Mouse (Mus musculus) megakaryocyte-erythroid progenitor cell, adult 5-6 weeks (primary cell): ENCODE results near the gene Ndufa4. TPM values are rescaled to one million over a fixed set of nuclear protein-coding genes. Genes with fewer than 3 reads are reported as not detected.

Experiments used
- ATAC-seq: replicated peaks from 2 replicates; pipeline ENCODE4 v1.8.0; 2016; ENCODE audit warnings: mild to moderate bottlenecking, inconsistent platforms; ENCODE audit not compliant: severe bottlenecking, poor library complexity, low FRiP score, low TSS enrichment
- total RNA-seq, 2 experiments: library from RNA; stranded (forward) in 1 of 2; stranded (reverse) in 1 of 2; fragments of 200-1000, 215-1000 nt in 1 of 2; fragments of >200 nt in 1 of 2; fragmentation: Nextera tagmentation in 1 of 2; gene quantifications; 2 replicates each; pipeline ENCODE4 v1.2.3; 2014 to 2017

Ndufa4 gene
- total RNA-seq (2014; fragmentation: Nextera tagmentation) (526 and 547 TPM in 2 replicates), total RNA-seq (2017) (358 and 362 TPM in 2 replicates)

- peak; percentile 95 for ATAC-seq
Measured at GRCm38 (mm10) chr6:11907269-11908032, at the start of gene Ndufa4, which contains the start of gene Phf14. Gene Ndufa4 (minus strand): TSS chr6:11907497. Gene Phf14 (plus strand): TSS chr6:11907809.

DNA sequence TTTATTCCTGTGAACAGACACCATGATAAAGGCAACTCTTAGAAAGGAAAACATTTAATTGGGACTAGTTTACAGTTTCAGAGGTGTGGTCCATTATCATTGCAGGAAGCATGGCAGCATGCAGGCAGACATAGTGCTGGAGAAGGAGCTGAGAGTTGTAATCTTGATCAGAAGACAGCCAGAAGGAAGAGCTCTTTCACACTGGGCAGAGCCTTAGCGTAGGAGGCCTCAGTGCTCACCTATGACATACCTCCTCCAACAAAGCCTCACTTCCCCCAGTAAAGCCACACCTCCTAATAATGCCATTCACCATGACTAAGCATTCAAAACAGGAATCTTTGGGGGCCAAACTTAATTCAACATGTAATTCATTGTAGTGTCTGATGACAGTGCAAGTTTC lies 40.8 kb upstream of the Ndufa4 start:
- ATAC-seq: peak; percentile 94

DNA sequence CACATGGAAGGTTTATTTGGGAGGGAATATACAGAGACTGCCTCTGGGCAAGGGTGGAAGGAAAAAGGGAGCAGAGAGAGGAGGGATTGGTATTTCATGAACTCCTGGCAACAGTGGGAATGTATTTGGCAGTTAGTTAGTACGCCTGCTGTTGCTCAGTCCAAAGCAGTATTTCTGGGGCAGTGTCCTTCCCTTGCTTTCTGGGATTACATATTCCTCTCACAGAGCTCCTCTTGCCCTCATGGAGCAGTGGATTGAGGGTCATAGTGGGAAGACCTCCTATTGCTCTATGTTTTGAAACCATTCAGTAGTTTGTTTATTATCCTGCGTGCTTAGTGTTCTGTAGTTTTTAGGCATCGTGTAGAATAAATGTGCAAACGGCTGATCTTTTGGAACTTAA lies 34.8 kb upstream of the Ndufa4 start:
- no peak for ATAC-seq

- ATAC-seq: peak; percentile 95
Measured at GRCm38 (mm10) chr6:11940895-11941294, 33.6 kb upstream of the Ndufa4 start.

DNA sequence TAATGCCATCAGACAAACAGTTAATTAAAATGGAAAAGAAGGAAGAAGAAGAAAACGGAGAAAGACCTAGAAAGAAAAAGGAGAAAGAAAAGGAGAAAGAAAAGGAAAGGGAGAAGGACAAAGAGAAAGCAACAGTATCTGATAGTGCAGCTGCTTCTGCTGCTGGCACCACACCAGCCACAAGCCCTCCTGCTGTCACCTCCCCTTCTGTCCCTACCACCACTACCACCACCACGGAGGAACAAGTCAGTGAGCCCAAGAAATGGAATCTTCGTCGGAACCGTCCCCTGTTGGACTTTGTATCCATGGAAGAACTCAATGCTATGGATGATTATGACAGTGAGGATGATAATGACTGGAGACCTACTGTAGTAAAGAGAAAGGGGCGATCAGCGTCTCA lies 26.1 kb upstream of the Ndufa4 start:
- ATAC-seq: 0 out of 2 replicates have a peak, but pooled peaks have one; percentile 60

DNA sequence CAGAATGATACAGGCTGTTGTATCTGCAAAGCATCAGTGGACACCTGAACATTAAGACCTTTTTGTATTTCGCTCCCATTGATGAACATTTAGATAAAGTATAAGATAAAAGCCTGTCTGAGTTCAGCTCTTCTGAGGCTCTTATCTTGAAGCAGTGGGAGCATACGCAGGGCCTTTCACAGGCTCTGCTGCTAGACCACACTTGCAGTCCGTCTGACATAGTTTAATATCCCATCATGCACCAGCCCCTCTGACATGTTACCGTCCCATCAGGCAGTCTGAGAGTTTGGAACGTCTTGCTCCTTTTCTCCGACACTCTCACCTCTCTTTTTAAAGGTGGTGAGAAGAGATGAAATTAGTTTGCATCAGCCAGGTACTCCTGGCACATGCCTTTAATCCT lies 20.2 kb upstream of the Ndufa4 start:
- peak; percentile 78 for ATAC-seq

DNA sequence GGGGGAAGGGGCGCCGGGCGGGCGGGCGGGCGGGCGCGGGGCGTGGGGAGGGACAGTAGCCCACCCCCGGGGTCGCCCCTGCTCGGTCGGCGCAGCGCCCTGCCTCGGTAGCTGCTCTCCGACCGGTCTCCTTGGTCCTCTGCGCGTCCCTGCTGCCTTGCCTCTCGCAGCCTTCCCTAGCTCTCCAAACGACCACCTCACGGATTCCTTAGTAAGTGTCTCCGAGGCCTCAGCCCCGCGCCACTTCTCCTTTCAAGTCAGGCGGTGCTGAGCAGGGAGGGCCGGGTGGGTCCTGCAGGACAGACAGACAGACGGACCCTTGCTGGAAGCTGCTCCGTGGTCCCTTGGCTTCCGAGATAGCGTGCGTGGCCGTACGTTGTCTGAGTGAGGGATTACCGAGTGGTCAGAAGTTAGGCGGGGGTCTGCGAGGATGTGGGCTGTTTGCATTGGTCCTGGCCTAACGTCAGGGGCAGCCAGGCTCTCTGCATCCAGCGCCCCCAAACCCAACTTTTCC lies 18.8 kb upstream of the Ndufa4 start:
- peak; percentile 32 for ATAC-seq

DNA sequence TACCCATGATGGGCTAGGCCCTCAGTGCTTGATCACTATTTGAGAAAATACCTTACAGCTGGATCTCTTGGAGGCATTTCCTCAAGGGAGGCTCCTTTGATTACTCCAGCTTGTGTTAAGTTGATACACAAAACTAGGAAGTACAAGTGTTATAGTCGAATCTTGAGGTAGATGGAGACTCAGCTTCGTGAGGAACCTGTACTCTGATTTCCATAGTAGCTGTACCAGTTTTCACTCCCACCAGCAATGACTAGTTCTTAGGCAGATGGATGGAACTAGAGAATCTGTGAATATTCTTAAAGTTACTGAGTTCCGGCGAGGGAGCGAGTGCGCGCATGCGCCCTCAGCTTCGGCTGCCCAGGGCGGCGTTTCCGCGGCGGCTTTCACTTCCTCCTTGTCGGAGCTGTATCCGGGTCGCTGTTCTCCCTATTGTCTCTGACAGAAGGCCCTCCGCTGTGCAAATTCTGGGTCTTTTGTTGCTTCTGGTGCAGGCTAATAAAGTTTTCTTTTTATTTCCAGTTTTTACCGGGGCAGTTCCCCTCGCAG lies 18.3 kb upstream of the Ndufa4 start:
- peak; percentile 91 for ATAC-seq

- no peak for ATAC-seq
Measured at GRCm38 (mm10) chr6:11908170-11908569, 873 bp upstream of the Ndufa4 start.

GRCm38 (mm10) chr6:11906890-11907268 lies 418 bp downstream of the Ndufa4 start:
- peak; percentile 69 for ATAC-seq

DNA sequence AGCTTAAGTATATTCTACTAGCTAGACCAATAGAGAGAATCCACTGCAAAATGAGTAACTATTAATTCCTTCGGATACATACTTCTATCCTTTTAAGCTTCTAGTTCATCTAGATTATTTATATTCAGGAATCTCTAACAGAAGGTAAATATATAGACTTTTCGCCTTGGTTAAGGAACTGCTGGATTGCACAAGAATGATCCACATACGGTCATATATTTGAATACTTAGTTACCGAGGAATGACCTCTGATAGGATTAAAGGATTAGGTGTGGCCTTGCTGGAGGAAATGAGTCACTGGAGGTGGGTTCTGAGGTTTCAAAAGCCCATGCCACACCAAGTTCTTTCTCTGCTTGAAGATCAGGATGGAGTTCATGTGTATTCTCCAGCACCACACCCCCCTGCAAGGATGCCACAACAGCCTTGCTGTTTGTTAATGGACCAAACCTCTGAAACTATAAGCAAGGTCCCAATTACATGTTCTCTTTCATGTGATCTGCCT lies 6.4 kb downstream of the Ndufa4 start:
- no peak for ATAC-seq

GRCm38 (mm10) chr6:11875364-11875763 lies 31.9 kb downstream of the Ndufa4 start:
- ATAC-seq: peak; percentile 70

Other genes with a start within 250 kb of the Ndufa4 start
- 88.7 and 115 TPM in 2 replicates for gene Phf14, start 312 bp upstream of the Ndufa4 start, total RNA-seq (2014; fragmentation: Nextera tagmentation)
- gene Phf14, start 312 bp upstream of the Ndufa4 start, total RNA-seq (2017): 96.0 and 119 TPM in 2 replicates